Mouse (Mus musculus) ES-E14 (cell line): ENCODE results near the gene Adgrv1.

ENCODE experiments used
- CHD2 ChIP-seq: IDR thresholded peaks from 2 replicates; pipeline ENCODE4 v1.6.1; 2014; ENCODE audit warnings: mild to moderate bottlenecking, low read depth, low read length, inconsistent platforms
- HCFC1 ChIP-seq: IDR thresholded peaks from 2 replicates; pipeline ENCODE4 v1.6.1; 2012; ENCODE audit warnings: low read length, inconsistent platforms, borderline replicate concordance; ENCODE audit not compliant: insufficient read depth
- ZC3H11A ChIP-seq: IDR thresholded peaks from 2 replicates; pipeline ENCODE4 v1.6.1; 2012; ENCODE audit warnings: low read depth, mild to moderate bottlenecking, inconsistent platforms, low read length, borderline replicate concordance
- ZNF384 ChIP-seq: IDR thresholded peaks from 2 replicates; pipeline ENCODE4 v1.6.1; 2012; ENCODE audit warnings: low read depth, low read length, inconsistent platforms

- TF ChIP-seq HCFC1 (no peak), ZC3H11A (no peak), CHD2 (no peak), ZNF384 (no peak)
Measured at GRCm38 (mm10) chr13:81107436-81107835, 525.5 kb downstream of the Adgrv1 start.
